Mouse (Mus musculus) testis, adult 2 months (tissue): ENCODE results near the gene Zmynd10.

Experiments used
- CTCF ChIP-seq: fragments of 200-500 bp; IDR thresholded peaks from 2 replicates; pipeline ENCODE4 v1.5.1; 2012; ENCODE audit warnings: low read depth, mild to moderate bottlenecking, inconsistent platforms, low read length, moderate library complexity; ENCODE audit not compliant: control insufficient read depth, insufficient read depth, insufficient replicate concordance
- POLR2A ChIP-seq: fragments of 200-500 bp; IDR thresholded peaks from 2 replicates; pipeline ENCODE4 v1.6.1; 2012; ENCODE audit warnings: low read depth, mild to moderate bottlenecking, inconsistent platforms, low read length, moderate library complexity; ENCODE audit not compliant: control insufficient read depth

GRCm38 (mm10) chr9:107593101-107593976, 46.2 kb downstream of the Zmynd10 start:
- TF ChIP-seq POLR2A (no peak), CTCF (no peak)
